Mouse (Mus musculus) stomach, embryonic 14.5 days (tissue): ENCODE results near the gene 4931428F04Rik. TPM values are rescaled to one million over a fixed set of nuclear protein-coding genes. Genes with fewer than 3 reads are reported as not detected.

Source experiments
- microRNA counts: library from miRNA; unstranded; fragments of <30 nt; microRNA quantifications from one replicate; lab custom pipeline; 2016
- microRNA-seq: library from miRNA; unstranded; fragments of <30 nt; microRNA quantifications from one replicate; pipeline ENCODE4, GENCODE M21; 2016
- polyA plus RNA-seq: library from polyadenylated mRNA; unstranded; fragments of >200 nt; fragmentation: Nextera tagmentation; extraction: Ambion mirVana; gene quantifications from 2 replicates; pipeline ENCODE4 v1.2.1, GENCODE M21; 2014

4931428F04Rik gene
- polyA plus RNA-seq, 1 experiment from 2014 or later = 10.3 TPM

MicroRNAs within 50 kb of the gene (microRNA counts, 519-probe panel; counts per million panel counts)
- microRNA mmu-miR-328 (lab: Ali Mortazavi, UCI) = 2,396 counts per million, percentile 39 among the panel's probes with 10 or more counts

Small RNAs within 50 kb of the gene (microRNA-seq; reads per million reads assigned to microRNA genes)
- gene Gm27320 = not detected
- 220 reads per million, percentile 57 among the genes with 10 or more reads in this experiment for gene Mir328

Other genes starting within 250 kb of the 4931428F04Rik start
- not detected in 2 replicates for gene Ces3a, start 241.3 kb downstream of the 4931428F04Rik start, polyA plus RNA-seq
- not detected in 2 replicates for gene Ces3b, start 206.1 kb downstream of the 4931428F04Rik start, polyA plus RNA-seq
- gene Ces4a, start 158.1 kb downstream of the 4931428F04Rik start, polyA plus RNA-seq = not detected in 2 replicates
- 73.7 and 75.2 TPM in 2 replicates for gene Cbfb, start 119.2 kb downstream of the 4931428F04Rik start, polyA plus RNA-seq
- 33.1 and 34.5 TPM in 2 replicates for gene D230025D16Rik, start 64.7 kb downstream of the 4931428F04Rik start, polyA plus RNA-seq
- 22.7 and 29.4 TPM in 2 replicates for gene B3gnt9, start 34.7 kb downstream of the 4931428F04Rik start, polyA plus RNA-seq
- gene Tradd, start 25.3 kb downstream of the 4931428F04Rik start, polyA plus RNA-seq = 21.7 and 22.0 TPM in 2 replicates
- 3.0 and 3.1 TPM in 2 replicates for gene Fbxl8, start 25.2 kb downstream of the 4931428F04Rik start, polyA plus RNA-seq
- gene Hsf4, start 20.1 kb downstream of the 4931428F04Rik start, polyA plus RNA-seq = not detected in 2 replicates
- 1.9 and 2.0 TPM in 2 replicates for gene Nol3, start 13.7 kb downstream of the 4931428F04Rik start, polyA plus RNA-seq
- 7.9 and 9.2 TPM in 2 replicates for gene Exoc3l, start 6.2 kb upstream of the 4931428F04Rik start, polyA plus RNA-seq
- 95.0 and 95.8 TPM in 2 replicates for gene E2f4, start 7.8 kb upstream of the 4931428F04Rik start, polyA plus RNA-seq
- 14.3 and 15.2 TPM in 2 replicates for gene Elmo3, start 15.7 kb upstream of the 4931428F04Rik start, polyA plus RNA-seq
- 2.6 and 3.6 TPM in 2 replicates for gene Lrrc29, start 36.4 kb upstream of the 4931428F04Rik start, polyA plus RNA-seq
- 122 and 128 TPM in 2 replicates for gene Tmem208, start 36.5 kb upstream of the 4931428F04Rik start, polyA plus RNA-seq
- 3.5 and 6.3 TPM in 2 replicates for gene Fhod1, start 58.1 kb upstream of the 4931428F04Rik start, polyA plus RNA-seq
- 3.2 and 3.7 TPM in 2 replicates for gene Slc9a5, start 59.0 kb upstream of the 4931428F04Rik start, polyA plus RNA-seq
- gene Plekhg4, start 83.4 kb upstream of the 4931428F04Rik start, polyA plus RNA-seq = 0.14 and 0.64 TPM in 2 replicates
- not detected in 2 replicates for gene Kctd19, start 123.6 kb upstream of the 4931428F04Rik start, polyA plus RNA-seq
- gene Lrrc36, start 123.7 kb upstream of the 4931428F04Rik start, polyA plus RNA-seq = not detected in 2 replicates
- gene Tppp3, start 181.7 kb upstream of the 4931428F04Rik start, polyA plus RNA-seq = 39.1 and 40.1 TPM in 2 replicates
- gene Zdhhc1, start 207.0 kb upstream of the 4931428F04Rik start, polyA plus RNA-seq = 33.9 and 37.2 TPM in 2 replicates
- gene Hsd11b2, start 228.9 kb upstream of the 4931428F04Rik start, polyA plus RNA-seq = 2.8 and 3.2 TPM in 2 replicates